Mouse (Mus musculus) neural tube, embryonic 14.5 days (tissue): ENCODE measurements at regions not wholly inside any gene's neighbourhood (a gene's known extent, or its start where the extent isn't known, plus 50 kb on each side); places are given as distances from the start of the nearest gene placed in this dataset.

Experiments used
- ATAC-seq: fragments of 200-750 bp; cut with Nextera tagmentation; 2 replicates; pipeline ENCODE4 v1.8.0; 2017; ENCODE audit warnings: low read depth, mild to moderate bottlenecking, moderate TSS enrichment, moderate library complexity
- H3K27ac ChIP-seq: fragments of 300-500 bp; sonication (generic); 2 replicates; pipeline ENCODE4 v1.5.1; 2014; ENCODE audit warnings: low read depth, mild to moderate bottlenecking, control low read depth, low read length, moderate library complexity, mixed read lengths
- H3K27me3 ChIP-seq: fragments of 300-500 bp; sonication (generic); 2 replicates; pipeline ENCODE4 v1.6.1; 2014; ENCODE audit warnings: low read length; ENCODE audit not compliant: control insufficient read depth, insufficient read depth
- H3K36me3 ChIP-seq: fragments of 300-500 bp; sonication (generic); 2 replicates; pipeline ENCODE4 v1.6.1; 2014; ENCODE audit warnings: low read length, mixed read lengths; ENCODE audit not compliant: control insufficient read depth, insufficient read depth
- H3K4me1 ChIP-seq: fragments of 300-500 bp; sonication (generic); 2 replicates; pipeline ENCODE4 v1.6.1; 2014; ENCODE audit warnings: low read length; ENCODE audit not compliant: control insufficient read depth, insufficient read depth
- H3K4me2 ChIP-seq: fragments of 300-500 bp; sonication (generic); 2 replicates; pipeline ENCODE4 v1.6.1; 2014; ENCODE audit warnings: mild to moderate bottlenecking, low read depth, low read length, control low read depth
- H3K4me3 ChIP-seq: fragments of 300-500 bp; sonication (generic); 2 replicates; pipeline ENCODE4 v1.5.1; 2014; ENCODE audit warnings: low read depth, low read length, control low read depth, mixed read lengths
- H3K9ac ChIP-seq: fragments of 300-500 bp; sonication (generic); replicated peaks from 2 replicates; pipeline ENCODE4 v1.6.1; 2014; ENCODE audit warnings: low read depth, mild to moderate bottlenecking, control low read depth, low read length, mixed read lengths
- H3K9me3 ChIP-seq: fragments of 300-500 bp; sonication (generic); 2 replicates; pipeline ENCODE4 v1.6.1; 2016; ENCODE audit warnings: low read length; ENCODE audit not compliant: control insufficient read depth
- WGBS: fragments of 180-500 bp; shearing (Covaris S2); extraction: QIAGEN DNeasy Blood & Tissue Kit; methylation state at CpG from one replicate; pipeline ENCODE4 v1.1.7; 2014; 5-methylcytosine and 5-hydroxymethylcytosine counted together

- Histone ChIP-seq H3K9me3 (no peaks in the 10 kb centered on the region), H3K4me3 (no peak overlapping the region), H3K9ac (no peak overlapping the region), H3K27me3 (no peaks in the 10 kb centered on the region), H3K27ac (no peak overlapping the region), H3K36me3 (no peaks in the 10 kb centered on the region), H3K4me2 (no peak overlapping the region), H3K4me1 (no peaks in the 10 kb centered on the region)
- WGBS = 77% methylated on average over 9 of the region's 9 CpGs
- no peak for ATAC-seq
These were observed 147.5 kb upstream of the Spred2 start for GRCm38 (mm10) chr11:19776473-19777200.

GRCm38 (mm10) chr11:19778191-19778590 is 146.0 kb upstream of the Spred2 start:
- Histone ChIP-seq H3K27ac (no peak overlapping the region), H3K4me3 (no peak overlapping the region), H3K4me2 (no peak overlapping the region), H3K9me3 (no peaks in the 10 kb centered on the region), H3K36me3 (no peaks in the 10 kb centered on the region), H3K9ac (no peak overlapping the region), H3K4me1 (no peaks in the 10 kb centered on the region), H3K27me3 (no peaks in the 10 kb centered on the region)
- 94% methylated on average over 2 of the region's 2 CpGs for WGBS
- no peak for ATAC-seq

- H3K9ac ChIP-seq = no peak overlapping the region
- H3K9me3 ChIP-seq = no peaks in the 10 kb centered on the region
- no peaks in the 10 kb centered on the region for H3K36me3 ChIP-seq
- no peaks in the 10 kb centered on the region for H3K27me3 ChIP-seq
- no peak overlapping the region for H3K4me2 ChIP-seq
- no peak overlapping the region for H3K4me3 ChIP-seq
- 61% methylated on average over 14 of the region's 14 CpGs for whole genome bisulfite sequencing
- no peaks in the 10 kb centered on the region for H3K4me1 ChIP-seq
- no peak for ATAC-seq
- no peak overlapping the region for H3K27ac ChIP-seq
These were observed 139.1 kb upstream of the Spred2 start for GRCm38 (mm10) chr11:19785110-19785509.

GRCm38 (mm10) chr11:19796950-19797670 is 127.1 kb upstream of the Spred2 start:
- no peak overlapping the region for H3K27ac ChIP-seq
- no peaks in the 10 kb centered on the region for H3K9me3 ChIP-seq
- ATAC-seq = no peak
- H3K9ac ChIP-seq = no peak overlapping the region
- 81% methylated on average over 4 of the region's 4 CpGs for WGBS
- H3K4me3 ChIP-seq = no peak overlapping the region
- H3K4me2 ChIP-seq = no peak overlapping the region
- no peaks in the 10 kb centered on the region for H3K4me1 ChIP-seq
- H3K36me3 ChIP-seq = no peaks in the 10 kb centered on the region
- H3K27me3 ChIP-seq = no peaks in the 10 kb centered on the region

- Histone ChIP-seq H3K4me1 (no peaks in the 10 kb centered on the region), H3K36me3 (no peaks in the 10 kb centered on the region), H3K4me3 (no peak overlapping the region), H3K4me2 (no peak overlapping the region), H3K9ac (no peak overlapping the region), H3K9me3 (no peaks in the 10 kb centered on the region), H3K27me3 (no peaks in the 10 kb centered on the region), H3K27ac (no peak overlapping the region)
- ATAC-seq = no peak
- whole genome bisulfite sequencing = 90% methylated on average over 7 of the region's 7 CpGs
These were observed 114.8 kb upstream of the Spred2 start for GRCm38 (mm10) chr11:19809359-19809758.

- Histone ChIP-seq H3K9ac (no peak overlapping the region), H3K27ac (no peak overlapping the region), H3K9me3 (no peaks in the 10 kb centered on the region), H3K4me2 (no peak overlapping the region), H3K4me3 (no peak overlapping the region), H3K36me3 (no peaks in the 10 kb centered on the region), H3K27me3 (no peaks in the 10 kb centered on the region), H3K4me1 (no peaks in the 10 kb centered on the region)
- WGBS = 28% methylated on average over 12 of the region's 12 CpGs
- 0 out of 2 replicates have a peak, but pooled peaks have one; percentile 21 for ATAC-seq
These were observed 112.7 kb upstream of the Spred2 start for GRCm38 (mm10) chr11:19811271-19811991.

- Histone ChIP-seq H3K27ac (no peak overlapping the region), H3K4me2 (no peak overlapping the region), H3K27me3 (no peaks in the 10 kb centered on the region), H3K36me3 (no peaks in the 10 kb centered on the region), H3K9me3 (no peaks in the 10 kb centered on the region), H3K4me1 (no peaks in the 10 kb centered on the region), H3K9ac (no peak overlapping the region), H3K4me3 (no peak overlapping the region)
- ATAC-seq = peak; percentile 34; the same call in 1 of the 2 replicates
- 20% methylated on average over 10 of the region's 10 CpGs for WGBS
These were observed 112.0 kb upstream of the Spred2 start for GRCm38 (mm10) chr11:19811992-19812690.

- H3K4me1 ChIP-seq = no peaks in the 10 kb centered on the region
- no peaks in the 10 kb centered on the region for H3K9me3 ChIP-seq
- 49% methylated on average over 7 of the region's 7 CpGs for WGBS
- H3K4me2 ChIP-seq = no peak overlapping the region
- no peak overlapping the region for H3K9ac ChIP-seq
- no peak for ATAC-seq
- no peaks in the 10 kb centered on the region for H3K36me3 ChIP-seq
- H3K27ac ChIP-seq = no peak overlapping the region
- no peak overlapping the region for H3K4me3 ChIP-seq
- H3K27me3 ChIP-seq = no peaks in the 10 kb centered on the region
These were observed 110.6 kb upstream of the Spred2 start for GRCm38 (mm10) chr11:19813549-19813948.
